Mouse (Mus musculus) kidney, embryonic 15.5 days (tissue): ENCODE results near the gene Adgre1. TPM values are rescaled to one million over a fixed set of nuclear protein-coding genes. Genes with fewer than 3 reads are reported as not detected.

Experiments used
- ATAC-seq: fragments of 200-750 bp; cut with Nextera tagmentation; replicated peaks from 2 replicates; pipeline ENCODE4 v1.8.0; 2017; ENCODE audit warnings: moderate TSS enrichment; ENCODE audit not compliant: low FRiP score
- H3K27ac ChIP-seq: fragments of 300-500 bp; sonication (generic); 2 replicates; pipeline ENCODE4 v1.5.1; 2015; ENCODE audit warnings: mild to moderate bottlenecking, inconsistent platforms
- H3K27me3 ChIP-seq: fragments of 300-500 bp; sonication (generic); 2 replicates; pipeline ENCODE4 v1.6.1; 2015; ENCODE audit warnings: inconsistent platforms
- H3K36me3 ChIP-seq: fragments of 300-500 bp; sonication (generic); 2 replicates; pipeline ENCODE4 v1.6.1; 2015; ENCODE audit warnings: inconsistent platforms
- H3K4me1 ChIP-seq: fragments of 300-500 bp; sonication (generic); 2 replicates; pipeline ENCODE4 v1.6.1; 2015; ENCODE audit warnings: inconsistent platforms
- H3K4me2 ChIP-seq: fragments of 300-500 bp; sonication (generic); 2 replicates; pipeline ENCODE4 v1.6.1; 2015; ENCODE audit warnings: moderate library complexity, mild to moderate bottlenecking, inconsistent platforms
- H3K4me3 ChIP-seq: fragments of 300-500 bp; sonication (generic); replicated peaks from 2 replicates; pipeline ENCODE4 v1.5.1; 2015; ENCODE audit warnings: mild to moderate bottlenecking, inconsistent platforms
- H3K9ac ChIP-seq: fragments of 300-500 bp; sonication (generic); 2 replicates; pipeline ENCODE4 v1.6.1; 2015; ENCODE audit warnings: mild to moderate bottlenecking, inconsistent platforms
- H3K9me3 ChIP-seq: fragments of 300-500 bp; sonication (generic); replicated peaks from 2 replicates; pipeline ENCODE4 v1.6.1; 2016; ENCODE audit warnings: inconsistent platforms
- WGBS: fragments of 180-500 bp; shearing (Covaris S2); methylation state at CpG from one replicate; pipeline ENCODE4 v1.1.7; 2015; ENCODE audit warnings: mixed read lengths; 5-methylcytosine and 5-hydroxymethylcytosine counted together
- polyA plus RNA-seq: library from polyadenylated mRNA; unstranded; fragments of >200 nt; fragmentation: Nextera tagmentation; extraction: Ambion mirVana; gene quantifications from 2 replicates; pipeline ENCODE4 v1.2.1, GENCODE M21; 2015

Gene Adgre1
- polyA plus RNA-seq, 1 experiment from 2014 or later: 4.3 TPM

GRCm38 (mm10) chr17:57341568-57341967, 16.9 kb upstream of the Adgre1 start:
- no peaks in the 10 kb centered on the region; the same call in 1 of the 2 replicates for H3K27me3 ChIP-seq
- H3K36me3 ChIP-seq: no peaks in the 10 kb centered on the region
- H3K27ac ChIP-seq: no peak overlapping the region
- ATAC-seq: no peak
- H3K4me1 ChIP-seq: no peaks in the 10 kb centered on the region
- H3K4me3 ChIP-seq: no peak overlapping the region
- H3K9ac ChIP-seq: no peak overlapping the region
- no peaks in the 10 kb centered on the region; the same call in 1 of the 2 replicates for H3K9me3 ChIP-seq
- 77% methylated on average over 4 of the region's 4 CpGs for WGBS
- no peak overlapping the region for H3K4me2 ChIP-seq

GRCm38 (mm10) chr17:57344029-57344707, 14.3 kb upstream of the Adgre1 start:
- Histone ChIP-seq H3K4me3 (no peak overlapping the region), H3K4me1 (no peaks in the 10 kb centered on the region), H3K36me3 (no peaks in the 10 kb centered on the region), H3K27me3 (no peaks in the 10 kb centered on the region; the same call in 1 of the 2 replicates), H3K9ac (no peak overlapping the region), H3K4me2 (no peak overlapping the region), H3K27ac (no peak overlapping the region), H3K9me3 (no peaks in the 10 kb centered on the region; the same call in 1 of the 2 replicates)
- no peak for ATAC-seq
- 75% methylated on average over 2 of the region's 2 CpGs for WGBS

- H3K27ac ChIP-seq: no peak overlapping the region
- no peaks in the 10 kb centered on the region for H3K27me3 ChIP-seq
- no peak overlapping the region for H3K4me3 ChIP-seq
- H3K9me3 ChIP-seq: no peaks in the 10 kb centered on the region; the same call in 1 of the 2 replicates
- no peak for ATAC-seq
- no peak overlapping the region for H3K4me2 ChIP-seq
- H3K9ac ChIP-seq: no peak overlapping the region
- WGBS: 78% methylated on average over 6 of the region's 6 CpGs
- H3K36me3 ChIP-seq: no peaks in the 10 kb centered on the region
- H3K4me1 ChIP-seq: no peaks in the 10 kb centered on the region
Measured at GRCm38 (mm10) chr17:57347017-57347416, 11.5 kb upstream of the Adgre1 start.

GRCm38 (mm10) chr17:57347781-57348180, 10.7 kb upstream of the Adgre1 start:
- WGBS: 77% methylated on average over 2 of the region's 2 CpGs
- Histone ChIP-seq H3K4me2 (no peak overlapping the region), H3K36me3 (no peaks in the 10 kb centered on the region), H3K4me1 (no peaks in the 10 kb centered on the region), H3K27me3 (no peaks in the 10 kb centered on the region), H3K9me3 (no peaks in the 10 kb centered on the region; the same call in 1 of the 2 replicates), H3K9ac (no peak overlapping the region), H3K4me3 (no peak overlapping the region), H3K27ac (no peak overlapping the region)
- no peak for ATAC-seq

GRCm38 (mm10) chr17:57349067-57349466, 9.4 kb upstream of the Adgre1 start:
- no peak overlapping the region for H3K27ac ChIP-seq
- no peak overlapping the region for H3K4me3 ChIP-seq
- no peak overlapping the region for H3K9ac ChIP-seq
- H3K4me1 ChIP-seq: no peaks in the 10 kb centered on the region
- 79% methylated on average over 5 of the region's 5 CpGs for WGBS
- H3K4me2 ChIP-seq: no peak overlapping the region
- no peak for ATAC-seq
- H3K9me3 ChIP-seq: no peaks in the 10 kb centered on the region
- H3K36me3 ChIP-seq: no peaks in the 10 kb centered on the region
- H3K27me3 ChIP-seq: no peaks in the 10 kb centered on the region

- H3K4me2 ChIP-seq: no peak overlapping the region
- H3K9ac ChIP-seq: no peak overlapping the region
- WGBS: 90% methylated on average over 5 of the region's 5 CpGs
Measured at GRCm38 (mm10) chr17:57350212-57350611, 8.3 kb upstream of the Adgre1 start.

GRCm38 (mm10) chr17:57351107-57351506, 7.4 kb upstream of the Adgre1 start:
- Histone ChIP-seq H3K4me1 (no peaks in the 10 kb centered on the region), H3K9ac (no peak overlapping the region), H3K9me3 (no peaks in the 10 kb centered on the region), H3K4me3 (no peak overlapping the region), H3K36me3 (no peaks in the 10 kb centered on the region), H3K27me3 (no peaks in the 10 kb centered on the region), H3K4me2 (no peak overlapping the region), H3K27ac (no peak overlapping the region)
- 89% methylated on average over 9 of the region's 9 CpGs for WGBS
- ATAC-seq: no peak

More at GRCm38 (mm10) chr17:57350212-57350611, 8.3 kb upstream of the Adgre1 start:
- Histone ChIP-seq H3K9me3 (no peaks in the 10 kb centered on the region), H3K36me3 (no peaks in the 10 kb centered on the region), H3K27ac (no peak overlapping the region), H3K4me3 (no peak overlapping the region), H3K27me3 (no peaks in the 10 kb centered on the region), H3K4me1 (no peaks in the 10 kb centered on the region)
- no peak for ATAC-seq

GRCm38 (mm10) chr17:57359485-57360241, 1.2 kb downstream of the Adgre1 start:
- Histone ChIP-seq H3K4me2 (no peak overlapping the region), H3K9ac (no peak overlapping the region), H3K36me3 (no peaks in the 10 kb centered on the region), H3K4me3 (no peak overlapping the region), H3K4me1 (no peaks in the 10 kb centered on the region), H3K27ac (no peak overlapping the region), H3K9me3 (no peaks in the 10 kb centered on the region), H3K27me3 (no peaks in the 10 kb centered on the region)
- no peak for ATAC-seq
- WGBS: 85% methylated on average over 11 of the region's 11 CpGs

Other genes starting within 250 kb of the Adgre1 start
- 0.38 TPM in 1 of 2 replicates, not detected in the other for gene Cd70, start 208.9 kb upstream of the Adgre1 start, polyA plus RNA-seq
- gene Tnfsf14, start 164.5 kb upstream of the Adgre1 start, polyA plus RNA-seq: 0.08 TPM in 1 of 2 replicates, not detected in the other
- 2.3 and 5.4 TPM in 2 replicates for gene C3, start 130.6 kb upstream of the Adgre1 start, polyA plus RNA-seq
- 35.6 and 39.5 TPM in 2 replicates for gene Gpr108, start 110.2 kb upstream of the Adgre1 start, polyA plus RNA-seq
- 44.5 and 47.5 TPM in 2 replicates for gene Trip10, start 109.2 kb upstream of the Adgre1 start, polyA plus RNA-seq
- 1.7 and 1.8 TPM in 2 replicates for gene Vav1, start 79.6 kb upstream of the Adgre1 start, polyA plus RNA-seq
- not detected in 2 replicates for gene Vmn2r120, start 186.8 kb downstream of the Adgre1 start, polyA plus RNA-seq